Mouse (Mus musculus) G1E (cell line): ENCODE measurements around the gene Kcnj6.

Experiments
- CTCF ChIP-seq: IDR thresholded peaks from 2 replicates; pipeline ENCODE4 v1.5.1; 2012; ENCODE audit warnings: low read depth, low read length, inconsistent platforms, mixed read lengths
- GATA1 ChIP-seq: IDR thresholded peaks from 2 replicates; pipeline ENCODE4 v1.6.1; 2012; ENCODE audit warnings: borderline replicate concordance, low read length, inconsistent platforms, mixed read lengths

GRCm38 (mm10) chr16:94990114-94990513 lies 7.4 kb downstream of the Kcnj6 start:
- TF ChIP-seq CTCF, result no peak
- TF ChIP-seq GATA1, result no peak
